Mouse (Mus musculus) layer of hippocampus, adult 2 months (tissue): Measurements from ENCODE around the gene Sipa1l2. TPM values are rescaled to one million over a fixed set of nuclear protein-coding genes. Genes with fewer than 3 reads are reported as not detected.

Experiments
- DNase-seq, 2 experiments: peaks; one replicate each; pipeline ENCODE4 v3.0.0; 2022; ENCODE audit warnings: low spot score in 2 of 2
- H3K27ac ChIP-seq: fragments of 200-600 bp; 2 replicates; pipeline ENCODE4 v1.8.1; 2022
- H3K4me3 ChIP-seq: fragments of 200-600 bp; 2 replicates; pipeline ENCODE4 v1.8.1; 2022; ENCODE audit warnings: mild to moderate bottlenecking
- CTCF ChIP-seq: fragments of 200-600 bp; conservative IDR thresholded peaks from 2 replicates; pipeline ENCODE4 v1.8.1; 2022; ENCODE audit warnings: antibody characterized with exemption, mild to moderate bottlenecking, moderate library complexity
- total RNA-seq, 2 experiments: library from RNA; stranded (reverse); gene quantifications; 2 replicates each; pipeline ENCODE4 v1.2.3; 2021

Sipa1l2 gene
- total RNA-seq, 2 experiments from 2014 or later = 69.5 to 72.1 TPM

- Histone ChIP-seq H3K27ac (peak overlapping the region; percentile 90), H3K4me3 (peak overlapping the region; percentile 91)
- DNase-seq = peak; percentile 32 to 67
- TF ChIP-seq CTCF = peak; percentile 82
Observed at GRCm38 (mm10) chr8:125568851-125569532, 616 bp downstream of the Sipa1l2 start.

GRCm38 (mm10) chr8:125568421-125568850 lies 1.2 kb downstream of the Sipa1l2 start:
- TF ChIP-seq CTCF = no peak
- Histone ChIP-seq H3K27ac (peak overlapping the region; percentile 90), H3K4me3 (peak overlapping the region; percentile 91)
- no peak for DNase-seq

- no peak for DNase-seq
- TF ChIP-seq CTCF = peak; percentile 48
- Histone ChIP-seq H3K4me3 (peak overlapping the region; percentile 91), H3K27ac (peak overlapping the region; percentile 90)
Observed at GRCm38 (mm10) chr8:125567569-125567968, 2.0 kb downstream of the Sipa1l2 start.

GRCm38 (mm10) chr8:125562878-125563277 lies 6.7 kb downstream of the Sipa1l2 start:
- no peak for TF ChIP-seq CTCF
- no peak overlapping the region for H3K27ac ChIP-seq
- H3K4me3 ChIP-seq = no peak overlapping the region
- no peak for DNase-seq

DNA sequence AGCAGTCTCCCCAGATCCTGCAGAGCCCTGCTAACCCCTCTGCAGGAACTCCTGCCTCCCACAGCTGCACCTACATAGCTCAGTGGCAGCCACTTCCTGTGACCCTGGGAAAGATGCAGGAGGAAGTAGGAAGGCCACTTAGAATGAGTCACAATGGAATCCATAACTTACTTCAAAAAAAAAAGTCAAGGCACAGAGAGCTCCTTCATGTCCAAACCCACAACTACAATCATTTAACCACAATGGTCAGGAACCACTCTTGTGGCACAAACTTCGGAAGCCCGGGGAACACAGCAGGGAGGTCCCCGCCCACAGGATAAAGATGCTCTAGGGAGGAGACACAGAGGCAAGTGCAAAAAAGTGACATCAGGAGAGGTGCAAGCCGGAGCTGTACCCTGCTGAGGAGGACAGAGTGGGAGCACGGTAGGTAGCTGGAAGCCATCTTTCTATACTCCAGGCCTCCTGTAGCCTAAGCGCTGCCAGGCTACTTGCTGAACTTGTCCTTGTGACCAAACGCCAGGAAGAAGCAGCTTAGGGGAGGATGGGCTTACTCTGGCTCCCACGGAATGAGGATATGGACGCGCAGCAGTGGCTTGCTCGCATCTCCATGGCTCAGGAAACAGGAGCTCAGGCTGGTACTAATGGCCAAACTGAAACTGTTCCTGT lies 8.7 kb downstream of the Sipa1l2 start:
- TF ChIP-seq CTCF = no peak
- Histone ChIP-seq H3K4me3 (no peak overlapping the region), H3K27ac (no peak overlapping the region; the same call in 1 of the 2 replicates)
- DNase-seq = no peak

DNA sequence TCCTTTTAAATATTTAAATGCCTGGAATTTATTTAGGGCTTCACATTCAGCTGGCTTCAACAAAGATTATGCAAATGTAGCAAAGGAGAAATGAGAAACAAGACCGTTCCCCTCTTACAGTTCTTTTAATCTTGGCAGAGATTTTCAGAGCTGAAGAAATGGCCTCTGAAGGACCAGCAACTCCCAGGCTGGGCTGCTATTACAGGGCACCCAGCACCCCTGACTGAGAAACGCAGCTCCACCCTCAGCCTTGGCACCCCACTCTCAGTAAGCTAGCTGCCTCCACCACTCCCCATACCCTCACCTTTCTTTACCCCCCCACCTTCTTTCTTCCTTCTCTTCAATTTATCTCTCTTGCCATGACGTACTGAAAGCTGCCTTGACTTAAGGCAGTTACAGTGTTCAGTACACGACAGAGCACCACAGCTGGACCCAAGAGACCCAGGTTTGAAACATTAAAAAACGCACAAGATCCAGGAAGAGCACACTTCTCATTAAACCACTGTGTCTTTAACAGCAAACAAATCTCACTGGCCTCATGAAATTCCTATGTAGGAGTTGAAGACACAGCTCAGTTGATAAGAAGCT lies 10.4 kb downstream of the Sipa1l2 start:
- Histone ChIP-seq H3K27ac (peak overlapping the region; percentile 54; the same call in 1 of the 2 replicates), H3K4me3 (peak overlapping the region; percentile 41)
- TF ChIP-seq CTCF = no peak

DNA sequence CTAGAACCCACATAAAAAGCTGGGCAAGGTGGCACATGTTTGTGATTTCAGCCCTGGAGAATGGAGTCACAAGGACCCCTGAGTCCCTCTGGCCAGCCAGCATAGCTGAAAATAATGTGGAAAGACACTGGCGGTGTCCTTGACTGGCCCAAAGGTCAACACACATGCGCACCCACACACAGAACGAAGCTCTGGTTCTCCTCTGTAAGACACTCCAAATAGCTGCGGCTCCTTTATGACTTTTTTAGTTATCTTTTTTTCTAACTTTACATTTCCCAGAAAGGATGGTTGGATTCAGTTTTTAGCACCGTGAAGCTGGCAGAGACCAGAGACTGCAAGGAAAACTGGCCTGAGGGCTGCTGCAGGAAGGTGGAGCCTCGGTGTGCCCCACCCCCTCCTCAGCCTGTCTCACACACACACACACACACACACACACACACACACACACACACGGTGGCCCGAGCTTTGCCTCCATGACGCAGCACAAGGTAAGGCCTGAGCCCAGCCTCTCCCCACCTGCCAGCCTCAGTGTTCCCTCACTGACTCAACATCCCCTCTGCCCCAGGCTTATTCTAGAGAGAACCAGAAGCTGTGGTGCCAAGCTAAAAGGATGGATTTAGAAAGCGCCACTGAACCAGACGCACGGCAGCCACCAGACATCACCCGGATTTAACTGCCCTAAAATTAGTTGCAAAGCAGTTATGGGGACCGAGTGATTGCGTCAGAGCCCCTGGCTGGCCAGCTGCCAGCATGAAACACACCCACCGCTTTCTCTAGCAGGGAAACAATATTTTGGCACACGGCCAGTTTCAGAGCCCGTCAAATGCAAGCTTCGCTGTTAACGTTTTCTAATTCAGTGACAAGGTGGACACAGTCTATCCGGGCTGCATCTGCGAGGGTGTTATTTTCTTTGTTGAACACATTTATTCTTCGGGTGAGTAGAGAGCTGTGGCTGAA lies 11.2 kb downstream of the Sipa1l2 start:
- peak overlapping the region; percentile 41 for H3K4me3 ChIP-seq
- H3K27ac ChIP-seq = peak overlapping the region; percentile 54; the same call in 1 of the 2 replicates
- DNase-seq = peak; percentile 82 to 84
- TF ChIP-seq CTCF = no peak

More for the DNA sequence above, 10.4 kb downstream of the Sipa1l2 start:
- DNase-seq = no peak

GRCm38 (mm10) chr8:125557391-125558108 lies 12.1 kb downstream of the Sipa1l2 start:
- Histone ChIP-seq H3K27ac (peak overlapping the region; percentile 23; the same call in 1 of the 2 replicates), H3K4me3 (no peak overlapping the region)
- no peak for DNase-seq
- no peak for TF ChIP-seq CTCF

DNA sequence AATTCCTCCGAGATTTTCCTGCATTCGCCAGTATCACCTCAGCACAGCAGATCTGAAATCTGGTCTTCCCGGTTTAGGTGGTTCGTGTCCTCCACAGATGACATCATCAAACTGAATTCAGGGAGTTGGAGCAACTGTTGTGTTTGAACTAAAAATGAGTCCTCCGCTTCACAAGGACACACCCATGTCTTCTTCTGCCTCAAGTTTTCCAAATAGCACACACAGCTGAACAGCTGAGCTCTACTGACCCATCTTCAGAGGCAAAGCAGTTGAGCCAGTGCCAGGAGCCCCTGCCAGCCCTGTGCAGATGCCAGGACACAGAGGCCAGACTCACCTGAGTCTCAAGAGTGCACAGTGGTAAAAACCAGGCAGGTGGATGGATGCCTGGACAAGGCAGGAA lies 12.9 kb downstream of the Sipa1l2 start:
- DNase-seq = no peak
- no peak overlapping the region for H3K27ac ChIP-seq
- no peak for TF ChIP-seq CTCF
- no peak overlapping the region for H3K4me3 ChIP-seq

- DNase-seq = no peak
- Histone ChIP-seq H3K27ac (no peak overlapping the region), H3K4me3 (no peak overlapping the region)
- TF ChIP-seq CTCF = no peak
Observed at GRCm38 (mm10) chr8:125550567-125550966, 19.0 kb downstream of the Sipa1l2 start.

- Histone ChIP-seq H3K27ac (no peak overlapping the region), H3K4me3 (no peak overlapping the region)
- DNase-seq = no peak
- peak; percentile 53 for TF ChIP-seq CTCF
Observed at GRCm38 (mm10) chr8:125547296-125547695, 22.3 kb downstream of the Sipa1l2 start.

DNA sequence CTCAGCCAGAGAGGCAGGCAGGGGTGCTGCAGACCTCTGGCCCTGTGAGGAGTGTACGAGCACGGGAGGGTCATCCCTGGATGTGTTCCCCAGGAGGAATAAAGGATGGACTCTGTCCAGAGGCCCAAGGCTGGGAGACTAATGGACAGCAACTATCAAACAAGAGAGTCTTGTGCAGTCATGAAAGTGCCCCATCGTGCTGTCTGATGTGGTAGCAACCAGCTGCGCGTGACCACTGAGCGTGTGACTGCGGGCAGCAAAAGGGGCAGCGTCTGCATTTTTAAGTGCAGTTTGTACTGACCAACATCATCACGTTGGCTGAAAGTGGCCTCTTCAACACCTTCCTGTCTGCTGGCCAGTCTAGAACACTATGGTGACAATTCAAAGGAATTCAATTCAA lies 23.7 kb downstream of the Sipa1l2 start:
- no peak for DNase-seq
- H3K27ac ChIP-seq = no peak overlapping the region
- H3K4me3 ChIP-seq = no peak overlapping the region
- no peak for TF ChIP-seq CTCF
